Mouse (Mus musculus): ENCODE measurements around the gene Fbxw9. TPM values are rescaled to one million over a fixed set of nuclear protein-coding genes. Genes with fewer than 3 reads are reported as not detected.

The Fbxw9 gene
- total RNA-seq, 2 experiments from 2014 or later = 12.6 to 13.0 TPM

- intact Hi-C loops (cut with DNase I) = loop anchor here (1.0 kb wide), 1 partner anchor 9 kb away; no protein-coding TSS in a partner anchor
- DNase-seq = no peak
These were observed 23.5 kb upstream of the Fbxw9 start for GRCm38 (mm10) chr8:85036381-85036717.

DNA sequence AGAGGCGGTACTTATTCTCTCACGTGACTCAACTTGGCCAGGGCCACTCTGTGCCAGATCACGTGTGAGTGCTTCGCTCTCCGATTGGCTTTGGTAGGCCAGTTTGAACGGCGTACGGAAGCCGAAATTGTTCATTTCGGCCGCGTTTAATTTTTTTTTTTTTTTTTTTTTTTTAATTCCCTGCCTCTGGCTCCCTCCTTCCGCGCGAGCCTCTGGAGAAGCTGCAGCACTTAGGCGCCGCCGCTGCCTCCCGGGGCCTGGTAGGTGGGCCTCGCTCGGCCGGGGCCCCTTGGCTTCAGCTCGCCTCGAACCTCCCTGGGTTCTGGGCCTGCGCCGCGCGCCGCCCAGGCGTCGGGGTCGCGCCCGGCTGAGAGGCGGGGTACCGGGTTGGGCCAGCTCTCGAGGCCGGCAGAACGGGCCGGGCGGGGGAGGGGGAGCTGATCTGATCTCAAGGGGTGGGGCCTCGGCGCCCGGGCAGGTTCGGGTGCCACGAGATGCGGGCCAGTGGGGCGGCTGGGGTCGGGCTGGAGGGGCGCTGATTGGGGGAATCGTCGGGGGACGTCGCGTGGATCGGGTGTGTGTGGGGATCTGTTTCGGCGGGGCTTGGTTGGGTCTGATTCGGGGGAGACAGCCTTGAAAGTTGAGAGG is 23.0 kb upstream of the Fbxw9 start, which contains the start of gene Tnpo2:
Gene Tnpo2, plus strand, starts transcription at position 198 of the 648 bp plus-strand sequence.
- peak; percentile 94 to 95 for DNase-seq
- intact Hi-C loops (cut with DNase I) = loop anchor here (1.0 kb wide), 1 partner anchor 10 kb away; no protein-coding TSS in a partner anchor

GRCm38 (mm10) chr8:85037366-85037680 is 22.5 kb upstream of the Fbxw9 start:
- no peak for DNase-seq
- intact Hi-C loops (cut with DNase I) = no loop called here

- DNase-seq = peak; percentile 50 to 65
These were observed 21.9 kb upstream of the Fbxw9 start for GRCm38 (mm10) chr8:85037681-85038531.

DNA sequence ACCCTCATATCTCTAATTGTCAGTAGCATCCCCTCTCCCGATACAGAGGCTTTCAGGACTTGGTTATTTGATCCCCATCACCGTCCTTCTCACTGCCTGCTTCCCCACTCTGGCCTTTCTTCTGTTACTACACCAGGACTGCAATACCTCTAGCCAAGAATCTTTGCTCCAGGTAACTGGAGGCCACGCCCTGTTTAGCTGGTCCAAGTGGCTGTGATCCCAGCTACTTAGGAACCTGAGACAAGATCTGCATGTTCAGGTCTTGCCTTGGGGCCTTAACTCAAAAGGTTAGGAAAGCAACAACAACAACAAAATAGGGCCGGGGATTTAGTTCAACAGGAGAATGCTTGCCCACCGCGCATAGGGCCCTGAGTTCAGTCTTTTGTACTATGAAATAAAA is 16.2 kb upstream of the Fbxw9 start:
- DNase-seq = no peak
- intact Hi-C loops (cut with DNase I) = no loop called here

More at GRCm38 (mm10) chr8:85037681-85038531, 21.9 kb upstream of the Fbxw9 start:
- intact Hi-C loops (cut with DNase I) = no loop called here

- intact Hi-C loops (cut with DNase I) = no loop called here
- DNase-seq = no peak
These were observed 2.5 kb upstream of the Fbxw9 start for GRCm38 (mm10) chr8:85057367-85057766.

GRCm38 (mm10) chr8:85062603-85063002 is 2.7 kb downstream of the Fbxw9 start:
- intact Hi-C loops (cut with DNase I) = no loop called here
- DNase-seq = no peak

GRCm38 (mm10) chr8:85065213-85065612 is 5.4 kb downstream of the Fbxw9 start:
- intact Hi-C loops (cut with DNase I) = no loop called here
- DNase-seq = no peak

- intact Hi-C loops (cut with DNase I) = no loop called here
- DNase-seq = no peak
These were observed 7.3 kb downstream of the Fbxw9 start for GRCm38 (mm10) chr8:85067155-85067554.

GRCm38 (mm10) chr8:85067982-85068381 is 8.1 kb downstream of the Fbxw9 start, which contains the start of gene Gm5741:
Gene Gm5741, minus strand, starts transcription at chr8:85067982.
- intact Hi-C loops (cut with DNase I) = no loop called here
- DNase-seq = no peak

GRCm38 (mm10) chr8:85071041-85071440 is 11.2 kb downstream of the Fbxw9 start:
- intact Hi-C loops (cut with DNase I) = no loop called here
- peak in 1 of 2 experiments; percentile 22 for DNase-seq

- intact Hi-C loops (cut with DNase I) = no loop called here
- DNase-seq = peak; percentile 93 to 94
These were observed 11.8 kb downstream of the Fbxw9 start, which contains the start of gene Dhps for GRCm38 (mm10) chr8:85071514-85072281. Gene Dhps, plus strand, starts transcription at chr8:85071757.

GRCm38 (mm10) chr8:85072364-85072929 is 12.6 kb downstream of the Fbxw9 start:
- DNase-seq = no peak
- intact Hi-C loops (cut with DNase I) = no loop called here

DNA sequence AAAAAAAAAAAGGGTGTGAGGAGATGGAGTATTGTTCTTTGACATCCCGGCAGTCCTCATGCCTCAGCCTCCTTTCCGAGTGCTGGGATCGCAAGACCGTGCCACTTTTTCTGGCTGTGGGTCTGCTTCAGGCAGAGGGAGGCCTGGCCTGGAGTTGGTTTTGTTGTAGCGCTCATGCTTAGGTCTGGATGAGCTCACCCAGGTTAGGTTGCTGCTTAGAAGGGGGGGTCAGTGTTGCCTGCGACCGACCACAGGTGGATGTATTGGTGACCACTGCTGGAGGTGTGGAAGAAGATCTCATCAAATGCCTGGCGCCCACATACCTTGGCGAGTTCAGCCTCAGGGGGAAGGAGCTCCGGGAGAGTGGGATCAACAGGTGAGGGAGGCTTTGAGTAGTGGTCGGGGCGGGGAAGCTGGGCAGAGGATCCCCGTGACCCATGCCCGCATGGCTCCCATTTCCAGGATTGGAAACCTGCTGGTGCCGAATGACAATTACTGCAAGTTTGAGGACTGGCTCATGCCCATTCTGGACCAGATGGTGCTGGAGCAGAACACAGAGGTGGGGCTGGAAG is 13.3 kb downstream of the Fbxw9 start:
- intact Hi-C loops (cut with DNase I) = no loop called here
- no peak for DNase-seq

GRCm38 (mm10) chr8:85074167-85074566 is 14.3 kb downstream of the Fbxw9 start:
- DNase-seq = no peak
- intact Hi-C loops (cut with DNase I) = no loop called here

DNA sequence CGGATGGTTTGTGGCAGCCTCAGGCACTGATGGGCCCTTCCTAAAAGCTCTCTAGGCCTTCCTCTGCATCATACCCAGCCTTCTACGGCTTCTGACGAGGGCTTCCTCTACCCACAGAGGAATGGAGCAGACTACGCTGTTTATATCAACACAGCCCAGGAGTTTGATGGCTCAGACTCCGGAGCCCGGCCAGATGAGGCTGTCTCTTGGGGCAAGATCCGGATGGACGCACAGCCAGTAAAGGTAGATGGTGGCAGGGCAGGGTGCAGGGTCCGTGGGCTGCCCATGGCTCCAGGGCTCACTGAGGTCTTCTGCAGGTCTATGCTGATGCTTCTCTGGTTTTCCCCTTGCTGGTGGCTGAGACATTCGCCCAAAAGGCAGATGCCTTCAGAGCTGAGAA is 14.8 kb downstream of the Fbxw9 start:
- DNase-seq = no peak
- intact Hi-C loops (cut with DNase I) = loop anchor here (5.0 kb wide), 1 partner anchor 198 kb away; no protein-coding TSS in a partner anchor

DNA sequence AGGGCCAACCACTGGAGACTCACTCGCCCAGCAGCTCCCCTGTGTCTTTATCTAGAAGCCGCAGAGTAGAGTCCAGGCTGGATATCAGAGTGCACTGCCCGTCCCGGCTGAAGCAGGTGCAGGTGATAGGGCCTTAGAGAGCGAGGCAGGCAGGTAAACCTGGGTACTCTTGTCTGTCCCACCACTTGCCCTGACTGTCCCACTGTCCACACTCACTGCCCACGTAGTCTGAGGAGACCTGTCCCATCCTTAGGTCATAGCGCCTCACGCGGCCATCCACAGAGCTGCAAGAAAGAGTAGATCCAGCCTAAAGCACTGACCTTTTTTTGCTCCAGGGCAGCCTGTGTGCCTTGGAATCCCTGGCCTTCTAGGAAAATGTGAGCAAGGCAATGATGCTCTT is 16.1 kb downstream of the Fbxw9 start:
- DNase-seq = peak; percentile 46 to 65
- intact Hi-C loops (cut with DNase I) = loop anchor here (5.0 kb wide), 1 partner anchor 196 kb away; no protein-coding TSS in a partner anchor

- DNase-seq = peak; percentile 83 to 89
- intact Hi-C loops (cut with DNase I) = loop anchor here (1.0 to 5.0 kb wide), 2 partner anchors 94 to 195 kb away; no protein-coding TSS in a partner anchor
These were observed 17.1 kb downstream of the Fbxw9 start for GRCm38 (mm10) chr8:85076993-85077392.

GRCm38 (mm10) chr8:85080214-85080531 is 20.3 kb downstream of the Fbxw9 start:
- intact Hi-C loops (cut with DNase I) = loop anchor here (5.0 kb wide), 2 partner anchors 217 to 327 kb away; partner anchors contain the start of genes Orc6 and Vps35
- DNase-seq = no peak
